In the genomic region with DNA sequence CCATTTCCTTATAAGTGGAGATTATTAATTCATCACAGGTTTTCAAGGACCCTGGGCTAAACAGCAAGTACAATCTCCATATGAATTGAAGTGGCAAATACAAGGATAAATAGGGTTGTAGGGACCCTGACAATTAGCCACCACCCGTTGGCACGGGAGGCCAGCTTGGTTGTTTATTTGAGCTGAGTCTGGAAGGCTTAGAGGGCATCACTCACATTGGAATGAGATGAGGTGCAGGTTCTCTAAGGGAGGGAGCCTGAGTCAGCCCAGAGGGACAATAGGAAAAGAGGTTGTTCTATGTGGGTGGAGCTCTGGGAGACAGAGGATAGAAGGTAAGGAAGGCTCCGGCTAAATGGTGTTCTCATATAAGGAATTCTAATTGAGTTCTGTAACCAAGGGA, we compare ENCODE assay signal across 21 mouse cellular contexts. TPM values are rescaled to one million over a fixed set of nuclear protein-coding genes. Genes with fewer than 3 reads are reported as not detected.
"Had no signal": no experiment of that assay in that cellular context is flagged by ENCODE, and none has a peak within 500 bp of the region (broad histone marks: within the 10 kb centered on the region; RNA-seq: fewer than 3 reads in every experiment).

No protein-coding gene starts in this region.

- H3K4me1 ChIP-seq: lung, embryonic 15.5 days; megakaryocyte, embryonic 14.5 days; midbrain, embryonic 15.5 days; neural tube, embryonic 12.5 days; stomach, embryonic 15.5 days had no signal

- H3K4me3 ChIP-seq: lung, embryonic 15.5 days; megakaryocyte, embryonic 14.5 days; midbrain, embryonic 13.5 days; midbrain, embryonic 15.5 days; neural tube, embryonic 12.5 days; stomach, embryonic 15.5 days had no signal

- H3K9me3 ChIP-seq: lung, embryonic 15.5 days; megakaryocyte, embryonic 14.5 days; midbrain, embryonic 13.5 days; midbrain, embryonic 15.5 days; neural tube, embryonic 12.5 days; stomach, embryonic 15.5 days had no signal

- H3K27me3 ChIP-seq: lung, embryonic 15.5 days; midbrain, embryonic 13.5 days; midbrain, embryonic 15.5 days; neural tube, embryonic 12.5 days; stomach, embryonic 15.5 days had no signal

- H3K36me3 ChIP-seq: lung, embryonic 15.5 days; midbrain, embryonic 13.5 days; midbrain, embryonic 15.5 days; neural tube, embryonic 12.5 days; stomach, embryonic 15.5 days had no signal

- H3K9ac ChIP-seq: liver, postnatal 0 days; lung, embryonic 15.5 days; midbrain, embryonic 13.5 days; midbrain, embryonic 15.5 days; neural tube, embryonic 12.5 days; stomach, embryonic 15.5 days had no signal

- ATAC-seq: liver, postnatal 0 days; lung, postnatal 0 days; midbrain, embryonic 13.5 days had no signal

- DNase-seq: liver, postnatal 0 days; lung, adult 2 months; lung, postnatal 14 days; lung, postnatal 36 days; right cerebral cortex, postnatal 14 days; thymus, adult 2 months; thymus, postnatal 25 days; thymus, postnatal 4 days had no signal

- H3K27ac ChIP-seq: lung, embryonic 15.5 days; macrophage; midbrain, embryonic 13.5 days; midbrain, embryonic 15.5 days; neural tube, embryonic 12.5 days; stomach, embryonic 15.5 days; stomach, postnatal 0 days had no signal

- H3K4me2 ChIP-seq: lung, embryonic 15.5 days; midbrain, embryonic 11.5 days; midbrain, embryonic 13.5 days; midbrain, embryonic 15.5 days; neural tube, embryonic 12.5 days; stomach, embryonic 15.5 days had no signal

RNA-seq across cellular contexts. Expression of gene Shc3, which starts 17.0 kb away (rescaled TPM):
- total RNA-seq: megakaryocyte progenitor cell, adult 5-6 weeks; monocyte, adult 5-6 weeks; neutrophil, adult 5-6 weeks had no signal
- polyA plus RNA-seq: macrophage had no signal
